Mouse (Mus musculus) embryo, embryonic 10.5 days (tissue): ENCODE measurements around the gene Clp1.
"Not testable (repeated sequence)": the region's sequence is repeated elsewhere in the genome, so short reads cannot be mapped to it uniquely, and the experiment has no call there.

Source experiments
- DNase-seq: peaks from one replicate; pipeline ENCODE4 v3.0.0-alpha.2; 2015; ENCODE audit warnings: low spot score

The Clp1 gene

GRCm38 (mm10) chr2:84738271-84738911, 11.2 kb upstream of the Clp1 start:
- peak; percentile 80 for DNase-seq

DNA sequence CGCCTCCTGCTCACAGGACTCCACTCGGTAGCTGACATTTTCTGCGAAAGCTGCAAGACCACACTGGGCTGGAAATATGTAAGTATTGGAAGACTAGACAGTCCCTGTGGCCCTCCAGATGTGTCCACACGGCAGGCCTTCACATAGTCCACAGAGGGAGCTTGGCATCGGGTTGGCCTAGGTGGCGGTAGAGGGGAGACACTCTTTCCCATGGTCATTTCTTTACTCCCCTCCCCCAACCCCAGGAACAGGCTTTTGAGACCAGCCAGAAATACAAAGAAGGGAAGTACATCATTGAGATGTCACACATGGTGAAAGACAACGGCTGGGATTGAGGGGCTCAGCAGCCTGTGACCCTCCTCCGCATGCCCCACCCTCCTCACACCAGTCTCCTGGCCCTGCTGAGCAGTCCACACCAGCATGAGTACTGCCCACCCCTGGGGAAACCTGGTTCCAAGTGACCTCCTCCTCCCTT, 10.3 kb upstream of the Clp1 start:
- DNase-seq = peak; percentile 84

DNA sequence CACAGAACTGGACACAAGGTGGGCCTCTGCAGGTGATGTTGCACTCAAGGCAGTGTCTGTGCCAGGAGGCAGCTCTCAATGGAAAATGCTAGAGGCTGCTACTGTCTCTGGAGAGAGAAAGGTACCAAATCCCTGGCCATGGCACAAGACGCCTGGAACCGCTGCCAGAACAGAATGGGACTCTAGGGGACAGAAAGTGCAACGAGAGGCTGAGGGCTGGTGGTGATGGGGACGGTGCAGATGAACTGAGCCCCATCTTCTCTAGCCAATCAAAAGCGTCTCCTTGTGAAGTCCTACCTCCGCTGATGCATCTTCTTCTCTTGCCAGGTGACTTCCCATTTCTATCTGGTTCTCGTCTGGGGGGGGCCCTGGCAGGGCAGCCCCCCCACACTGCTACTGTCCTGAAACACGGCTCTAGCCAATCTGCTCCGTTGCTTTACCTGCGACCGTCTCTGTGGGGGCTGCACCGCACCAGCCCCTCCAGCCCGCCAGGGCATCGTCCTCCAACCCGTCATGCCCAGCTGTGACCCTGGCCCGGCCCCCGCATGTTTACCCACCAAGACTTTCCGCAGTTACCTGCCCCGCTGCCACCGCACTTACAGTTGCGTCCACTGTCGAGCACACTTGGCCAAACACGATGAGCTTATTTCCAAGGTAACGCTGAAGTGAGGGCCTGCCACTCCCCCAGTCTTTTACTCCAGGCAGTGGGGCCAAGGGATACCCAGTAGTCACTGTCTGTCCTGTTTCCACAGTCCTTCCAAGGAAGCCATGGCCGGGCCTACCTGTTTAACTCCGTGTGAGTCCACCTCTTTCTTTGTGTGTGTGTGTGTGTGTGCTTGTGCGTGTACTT, 9.4 kb upstream of the Clp1 start:
- DNase-seq = peak; percentile 45

- DNase-seq = peak; percentile 34
Measured at GRCm38 (mm10) chr2:84735346-84735920, 8.3 kb upstream of the Clp1 start.

GRCm38 (mm10) chr2:84734919-84735318, 7.8 kb upstream of the Clp1 start:
- DNase-seq = peak; percentile 23

- peak; percentile 73 for DNase-seq
Measured at GRCm38 (mm10) chr2:84734351-84734864, 7.3 kb upstream of the Clp1 start.

DNA sequence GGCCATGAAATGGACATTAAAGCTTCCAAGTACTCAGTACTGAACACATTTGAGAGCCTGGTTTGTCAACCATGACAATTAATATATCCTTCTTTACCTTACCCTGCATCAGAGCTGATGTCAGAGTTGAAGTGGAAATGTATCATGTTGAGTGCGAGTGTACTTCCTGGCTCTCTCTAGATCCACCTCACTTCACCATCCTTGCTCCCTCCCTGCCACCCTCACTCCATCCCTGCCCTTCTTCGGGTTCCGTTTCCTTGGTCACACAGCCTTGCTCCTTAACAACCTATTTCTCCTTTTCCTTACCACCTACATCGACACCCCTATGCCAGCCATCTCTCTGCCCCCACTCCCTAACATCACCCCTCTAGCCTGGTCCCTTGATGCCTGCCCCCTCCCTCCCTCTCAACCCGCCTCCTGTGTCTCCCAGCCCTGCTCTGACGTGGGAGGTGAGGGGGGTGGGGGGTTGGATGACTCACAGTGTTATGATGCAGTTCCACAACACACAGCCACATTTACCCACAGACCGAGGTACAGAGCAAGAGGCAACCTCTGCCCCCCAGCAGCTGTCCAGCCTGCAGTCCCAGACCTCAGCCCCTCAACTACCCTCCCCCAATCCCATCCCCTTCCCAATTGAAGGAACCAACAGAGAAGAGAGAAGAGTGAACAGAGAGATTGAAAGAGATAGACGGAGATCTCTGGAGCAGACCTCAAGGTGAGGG, 6.6 kb upstream of the Clp1 start, which contains the start of gene Ypel4:
TSS of gene Ypel4 (plus strand) at position 480 of the 722 bp plus-strand sequence.
- peak; percentile 60 for DNase-seq

DNA sequence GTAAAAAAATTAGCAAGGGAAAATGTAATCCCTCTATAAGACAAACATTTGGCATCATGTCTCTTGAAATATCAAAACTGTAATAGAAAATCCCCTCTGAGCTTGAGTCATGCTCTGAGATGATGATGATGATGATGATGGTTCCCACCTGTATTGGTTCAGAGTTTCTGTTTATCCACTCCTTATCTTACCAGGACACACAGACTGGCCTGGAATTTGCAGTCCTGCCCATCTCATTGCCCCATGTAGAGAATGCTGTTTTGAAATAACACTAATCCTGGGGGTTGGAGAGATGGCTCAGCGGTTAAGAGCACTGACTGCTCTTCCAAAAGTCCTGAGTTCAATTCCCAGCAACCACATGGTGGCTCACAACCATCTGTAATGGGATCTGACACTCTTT, 5.2 kb upstream of the Clp1 start:
- no peak for DNase-seq

GRCm38 (mm10) chr2:84731206-84731605, 4.1 kb upstream of the Clp1 start:
- no peak for DNase-seq

DNA sequence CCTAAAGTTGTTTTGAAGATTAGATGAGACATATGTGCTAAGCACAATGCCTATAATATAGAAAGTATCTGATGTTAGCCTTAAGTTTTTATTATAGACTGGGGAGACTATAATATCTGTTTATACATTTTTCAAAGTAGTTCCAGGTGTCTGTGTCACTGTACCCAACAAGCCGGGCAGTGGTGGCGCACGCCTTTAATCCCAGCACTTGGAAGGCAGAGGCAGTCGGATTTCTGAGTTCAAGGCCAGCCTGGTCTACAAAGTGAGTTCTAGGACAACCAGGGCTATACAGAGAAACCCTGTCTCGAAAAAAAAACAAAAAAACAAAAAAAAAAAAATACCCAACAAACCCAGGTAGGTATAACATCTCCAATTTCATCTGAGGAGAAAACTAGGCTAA, 1.0 kb upstream of the Clp1 start:
- not testable (repeated sequence) for DNase-seq

DNA sequence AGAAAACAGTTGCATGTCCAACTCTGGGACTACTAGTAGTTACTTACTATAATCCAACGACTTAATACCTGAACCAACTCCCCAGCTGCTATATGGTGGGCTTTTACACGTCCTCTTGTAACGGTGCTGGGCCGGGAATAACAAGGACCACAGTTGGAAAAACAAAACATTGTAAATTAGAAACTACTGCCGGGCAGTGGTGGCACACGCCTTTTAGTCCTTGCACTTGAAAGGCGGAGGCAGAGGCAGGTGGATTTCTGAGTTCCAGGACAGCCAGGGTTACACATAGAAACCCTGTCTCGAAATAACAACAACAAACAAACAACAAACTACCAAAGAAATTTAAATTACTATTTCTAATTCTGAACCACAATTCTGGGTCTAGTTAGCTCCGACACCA, 434 bp downstream of the Clp1 start:
- no peak for DNase-seq

GRCm38 (mm10) chr2:84725770-84726169, 1.4 kb downstream of the Clp1 start:
- DNase-seq = no peak

DNA sequence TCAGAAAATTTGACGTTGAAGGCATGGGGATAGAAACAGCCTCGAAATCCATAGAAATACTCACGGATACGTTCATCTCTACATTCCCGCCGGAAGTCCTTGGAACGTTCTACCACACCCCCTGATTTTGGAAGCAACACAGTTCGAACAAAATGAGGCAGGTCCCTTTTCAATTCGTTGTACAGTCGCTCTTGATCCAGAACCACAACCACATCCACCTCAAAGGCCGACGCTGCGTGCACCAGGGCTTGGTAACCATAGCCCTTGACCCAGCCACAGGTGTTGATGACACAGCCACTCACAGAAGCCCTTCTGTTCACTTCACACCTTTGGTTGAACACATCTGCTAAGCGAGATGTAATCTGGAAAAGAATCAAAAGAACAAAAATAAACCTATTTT, 3.3 kb downstream of the Clp1 start:
- DNase-seq = no peak

GRCm38 (mm10) chr2:84721182-84721581, 6.0 kb downstream of the Clp1 start:
- DNase-seq = no peak

GRCm38 (mm10) chr2:84720718-84721117, 6.4 kb downstream of the Clp1 start:
- DNase-seq = no peak

GRCm38 (mm10) chr2:84717357-84717756, 9.8 kb downstream of the Clp1 start:
- no peak for DNase-seq

GRCm38 (mm10) chr2:84716423-84717355, 10.5 kb downstream of the Clp1 start:
- DNase-seq = no peak

- peak; percentile 94 for DNase-seq
Measured at GRCm38 (mm10) chr2:84715562-84716361, 11.4 kb downstream of the Clp1 start.

DNA sequence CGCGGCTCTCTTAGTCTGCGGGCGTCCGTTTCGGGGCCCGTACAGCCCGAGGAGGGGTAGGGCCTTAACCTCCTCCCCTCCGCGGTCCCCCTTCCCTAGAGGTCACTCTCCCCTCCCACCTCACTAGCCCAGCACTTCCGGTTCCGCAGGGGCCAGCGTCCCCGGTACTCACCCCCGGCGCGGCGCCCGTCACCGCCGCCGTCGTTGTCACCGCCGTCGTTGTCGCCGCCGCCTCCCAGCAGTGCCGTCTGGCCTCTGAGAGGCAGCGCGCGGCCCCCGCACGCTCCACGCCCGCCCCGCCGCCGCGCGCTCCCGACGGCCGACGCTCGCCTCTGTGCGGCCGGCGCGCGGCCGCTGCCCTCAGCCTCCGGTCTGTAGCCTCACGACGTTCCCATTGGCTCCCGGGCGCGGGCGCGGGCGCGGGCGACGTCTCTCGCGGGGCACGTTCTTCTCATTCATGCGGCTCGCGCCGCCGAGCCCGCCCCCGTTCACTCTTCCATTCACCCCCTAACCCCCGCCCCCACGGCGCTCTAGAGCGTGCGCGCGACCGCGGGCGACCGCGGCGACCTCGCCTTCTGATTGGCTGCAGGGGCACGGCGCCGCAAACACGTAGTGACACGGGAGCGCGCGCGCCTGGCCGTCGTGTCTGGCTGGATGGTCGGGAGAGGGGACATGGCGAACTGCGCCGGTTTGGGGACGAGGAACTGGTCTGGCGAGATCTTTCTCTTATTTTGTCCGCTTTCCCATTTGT, 12.2 kb downstream of the Clp1 start, which contains the start of gene Zdhhc5:
TSS of gene Zdhhc5 (minus strand) at position 370 of the 751 bp plus-strand sequence.
- DNase-seq = peak; percentile 98
